Mouse (Mus musculus) cerebellum, adult 9-11 months (tissue): ENCODE measurements around the gene Fstl3.

Experiments used
- DNase-seq: peaks from one replicate; pipeline ENCODE4 v3.0.0; 2022

Fstl3 gene

GRCm38 (mm10) chr10:79790861-79791260 is 13.8 kb downstream of the Fstl3 start, which contains the start of gene Prss57:
Gene Prss57 (minus strand): TSS chr10:79790961.
- DNase-seq, result no peak

GRCm38 (mm10) chr10:79792339-79793040 is 15.4 kb downstream of the Fstl3 start:
- DNase-seq, result no peak

GRCm38 (mm10) chr10:79793051-79793737 is 16.1 kb downstream of the Fstl3 start, which contains the start of gene Palm:
Gene Palm (plus strand): TSS chr10:79793572.
- no peak for DNase-seq

- DNase-seq, result peak; percentile 82
Measured at GRCm38 (mm10) chr10:79793738-79794490, 16.8 kb downstream of the Fstl3 start.

GRCm38 (mm10) chr10:79794491-79794931 is 17.4 kb downstream of the Fstl3 start:
- DNase-seq, result peak; percentile 73

- no peak for DNase-seq
Measured at GRCm38 (mm10) chr10:79795905-79796304, 18.8 kb downstream of the Fstl3 start.

GRCm38 (mm10) chr10:79797326-79797725 is 20.3 kb downstream of the Fstl3 start:
- DNase-seq, result no peak

- no peak for DNase-seq
Measured at GRCm38 (mm10) chr10:79798289-79798928, 21.3 kb downstream of the Fstl3 start.

GRCm38 (mm10) chr10:79800508-79800907 is 23.4 kb downstream of the Fstl3 start:
- DNase-seq, result no peak

GRCm38 (mm10) chr10:79801837-79802236 is 24.8 kb downstream of the Fstl3 start:
- DNase-seq, result no peak

GRCm38 (mm10) chr10:79802331-79802971 is 25.4 kb downstream of the Fstl3 start:
- DNase-seq, result no peak

- peak; percentile 67 for DNase-seq
Measured at GRCm38 (mm10) chr10:79803716-79804323, 26.7 kb downstream of the Fstl3 start.

GRCm38 (mm10) chr10:79805636-79806035 is 28.6 kb downstream of the Fstl3 start:
- peak; percentile 52 for DNase-seq

- peak; percentile 32 for DNase-seq
Measured at GRCm38 (mm10) chr10:79806331-79806730, 29.3 kb downstream of the Fstl3 start.

- DNase-seq, result peak; percentile 46
Measured at GRCm38 (mm10) chr10:79806972-79807371, 29.9 kb downstream of the Fstl3 start.

- DNase-seq, result peak; percentile 72
Measured at GRCm38 (mm10) chr10:79807826-79808225, 30.8 kb downstream of the Fstl3 start.

GRCm38 (mm10) chr10:79808728-79809127 is 31.7 kb downstream of the Fstl3 start:
- peak; percentile 9 for DNase-seq

GRCm38 (mm10) chr10:79811736-79812637 is 34.9 kb downstream of the Fstl3 start:
- DNase-seq, result peak; percentile 82

GRCm38 (mm10) chr10:79814271-79814842 is 37.3 kb downstream of the Fstl3 start:
- no peak for DNase-seq
